Mouse (Mus musculus): ENCODE results near the gene Nfe2l3. TPM values are rescaled to one million over a fixed set of nuclear protein-coding genes. Genes with fewer than 3 reads are reported as not detected.

Gene Nfe2l3
- polyA plus RNA-seq, 1 experiment from 2014 or later, result 6.0 TPM

GRCm38 (mm10) chr6:51459313-51460020 is 27.0 kb downstream of the Nfe2l3 start:
- Histone ChIP-seq H3K4me2 (ENCODE audit: low read length) (no peak overlapping the region), H3K36me3 (ENCODE audit: control insufficient read depth, insufficient read depth, low read length) (peaks cover 41% of the 10 kb centered on the region), H3K4me1 (ENCODE audit: control insufficient read depth, insufficient read depth, low read depth, low read length) (peaks cover 2% of the 10 kb centered on the region; the same call in 1 of the 2 replicates), H3K9ac (ENCODE audit: low read depth, low read length) (no peak overlapping the region), H3K9me3 (ENCODE audit: control insufficient read depth, low read length) (no peaks in the 10 kb centered on the region), H3K27me3 (replicated peaks; ENCODE audit: control insufficient read depth, insufficient read depth, low read length) (no peaks in the 10 kb centered on the region), H3K4me3 (ENCODE audit: low read length) (no peak overlapping the region), H3K27ac (ENCODE audit: low read depth, low read length) (no peak overlapping the region)
- WGBS, result 37% methylated on average over 5 of the region's 5 CpGs
- peak; percentile 62 for ATAC-seq

DNA sequence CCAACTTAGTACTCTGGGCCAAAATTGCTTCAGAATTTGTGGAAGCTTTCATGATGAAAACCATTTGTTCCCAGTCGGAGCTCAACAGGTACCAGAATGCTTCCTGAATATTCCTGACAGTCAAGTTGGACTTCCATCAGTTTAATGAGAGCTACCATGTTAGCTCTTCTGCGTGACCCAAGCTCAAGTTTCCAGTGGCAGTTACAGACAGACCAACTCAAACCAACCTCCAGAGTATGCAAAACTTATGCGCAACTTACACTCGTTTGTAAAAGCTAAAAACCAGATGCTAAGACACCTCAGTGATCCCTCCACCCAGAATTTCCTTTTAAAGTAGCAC is 27.5 kb downstream of the Nfe2l3 start:
- 77% methylated on average over 4 of the region's 4 CpGs for WGBS
- peaks cover 43% of the 10 kb centered on the region for H3K36me3 ChIP-seq (ENCODE audit: control insufficient read depth, insufficient read depth, low read length)
- ATAC-seq, result no peak
- no peak overlapping the region for H3K27ac ChIP-seq (ENCODE audit: low read depth, low read length)
- H3K27me3 ChIP-seq (replicated peaks; ENCODE audit: control insufficient read depth, insufficient read depth, low read length), result no peaks in the 10 kb centered on the region
- H3K4me2 ChIP-seq (ENCODE audit: low read length), result no peak overlapping the region
- H3K4me3 ChIP-seq (ENCODE audit: low read length), result no peak overlapping the region
- H3K9me3 ChIP-seq (ENCODE audit: control insufficient read depth, low read length), result no peaks in the 10 kb centered on the region
- peaks cover 3% of the 10 kb centered on the region; the same call in 1 of the 2 replicates for H3K4me1 ChIP-seq (ENCODE audit: control insufficient read depth, insufficient read depth, low read depth, low read length)
- H3K9ac ChIP-seq (ENCODE audit: low read depth, low read length), result no peak overlapping the region

DNA sequence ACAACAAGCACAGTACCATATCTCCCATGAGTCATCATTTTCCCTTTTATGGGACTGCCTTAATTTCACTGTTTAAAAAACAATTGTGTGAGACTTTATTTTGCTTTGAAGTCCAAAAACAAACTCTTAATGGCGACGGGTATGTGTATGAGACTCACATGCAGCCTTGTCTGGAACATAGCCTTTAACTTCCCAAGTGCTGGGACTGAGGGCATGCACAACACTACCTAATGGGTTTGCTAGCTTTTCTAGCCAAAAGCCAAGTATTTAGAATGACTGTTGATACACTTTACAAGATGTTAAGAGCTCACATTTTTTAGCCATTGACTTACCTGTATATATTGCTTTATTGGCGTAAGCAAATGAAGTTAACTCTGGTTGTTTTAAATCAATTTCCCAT is 27.9 kb downstream of the Nfe2l3 start:
- Histone ChIP-seq H3K27ac (ENCODE audit: low read depth, low read length) (no peak overlapping the region), H3K9ac (ENCODE audit: low read depth, low read length) (no peak overlapping the region), H3K4me1 (ENCODE audit: control insufficient read depth, insufficient read depth, low read depth, low read length) (peaks cover 4% of the 10 kb centered on the region; the same call in 1 of the 2 replicates), H3K4me3 (ENCODE audit: low read length) (no peak overlapping the region), H3K27me3 (replicated peaks; ENCODE audit: control insufficient read depth, insufficient read depth, low read length) (no peaks in the 10 kb centered on the region), H3K9me3 (ENCODE audit: control insufficient read depth, low read length) (no peaks in the 10 kb centered on the region), H3K4me2 (ENCODE audit: low read length) (no peak overlapping the region), H3K36me3 (ENCODE audit: control insufficient read depth, insufficient read depth, low read length) (peaks cover 43% of the 10 kb centered on the region)
- 76% methylated on average over 3 of the region's 3 CpGs for WGBS
- no peak for ATAC-seq

DNA sequence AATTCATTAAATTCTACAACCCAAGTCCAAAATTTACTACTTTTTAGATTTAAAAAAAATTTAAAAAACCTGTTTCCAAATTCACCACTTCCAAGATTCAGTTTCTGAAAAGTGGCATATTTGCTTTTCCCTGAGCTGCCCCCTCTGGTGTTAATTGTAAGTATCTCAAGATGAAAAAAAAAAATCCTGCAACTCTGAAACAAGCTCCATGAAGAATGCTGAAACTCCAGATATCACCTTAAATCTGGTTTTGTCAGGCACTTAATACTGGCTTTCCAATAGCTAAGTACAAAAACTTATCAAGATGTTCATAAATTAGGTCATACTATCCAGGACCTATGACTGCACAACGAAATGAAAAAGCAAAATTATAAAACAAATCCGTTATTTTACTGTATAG is 35.2 kb downstream of the Nfe2l3 start:
- ATAC-seq, result no peak
- H3K36me3 ChIP-seq (ENCODE audit: control insufficient read depth, insufficient read depth, low read length), result peaks cover 22% of the 10 kb centered on the region
- H3K27me3 ChIP-seq (replicated peaks; ENCODE audit: control insufficient read depth, insufficient read depth, low read length), result no peaks in the 10 kb centered on the region
- H3K9me3 ChIP-seq (ENCODE audit: control insufficient read depth, low read length), result no peaks in the 10 kb centered on the region
- H3K4me3 ChIP-seq (ENCODE audit: low read length), result peak overlapping the region; percentile 54
- H3K4me1 ChIP-seq (ENCODE audit: control insufficient read depth, insufficient read depth, low read depth, low read length), result peaks cover 31% of the 10 kb centered on the region
- WGBS, result 2% methylated on average over 2 of the region's 2 CpGs
- no peak overlapping the region for H3K9ac ChIP-seq (ENCODE audit: low read depth, low read length)
- peak overlapping the region; percentile 65 for H3K4me2 ChIP-seq (ENCODE audit: low read length)
- H3K27ac ChIP-seq (ENCODE audit: low read depth, low read length), result no peak overlapping the region

DNA sequence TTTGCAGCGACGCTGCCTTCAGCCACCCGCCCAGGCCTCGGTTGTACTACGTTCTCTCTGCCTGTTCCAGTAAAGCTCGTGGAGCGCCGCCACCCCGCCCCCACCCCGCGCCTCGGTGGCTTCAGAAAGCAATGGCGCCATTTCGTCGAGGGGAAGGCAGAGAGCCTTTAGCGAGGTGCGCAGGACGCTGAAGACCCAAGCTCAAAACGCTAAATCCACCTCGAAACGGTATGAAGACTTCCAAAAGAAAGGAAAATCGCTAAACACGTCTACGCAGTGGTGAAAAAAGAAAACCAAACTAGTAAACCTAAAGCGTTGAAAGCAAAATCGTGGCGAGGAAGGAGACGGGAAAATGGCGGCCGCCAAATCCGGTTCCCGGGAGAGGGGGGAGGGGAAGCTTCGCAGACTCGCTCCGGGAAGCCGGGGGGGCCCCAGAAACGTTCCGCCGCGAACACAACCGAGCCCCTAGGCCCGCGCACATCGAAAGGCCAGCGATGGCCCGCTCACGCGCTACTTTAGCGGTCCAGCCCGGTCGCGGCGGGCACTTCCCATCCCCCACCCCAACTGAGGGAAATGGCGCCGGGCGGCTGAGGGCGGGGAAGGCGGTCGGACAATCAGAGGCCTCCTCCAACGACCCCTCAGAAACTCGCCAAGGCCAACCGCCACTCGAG is 36.6 kb downstream of the Nfe2l3 start:
- WGBS, result under 1% methylated on average over 63 of the region's 63 CpGs
- peak overlapping the region; percentile 54 for H3K4me3 ChIP-seq (ENCODE audit: low read length)
- peaks cover 37% of the 10 kb centered on the region for H3K4me1 ChIP-seq (ENCODE audit: control insufficient read depth, insufficient read depth, low read depth, low read length)
- peaks cover 13% of the 10 kb centered on the region for H3K36me3 ChIP-seq (ENCODE audit: control insufficient read depth, insufficient read depth, low read length)
- H3K9me3 ChIP-seq (ENCODE audit: control insufficient read depth, low read length), result no peaks in the 10 kb centered on the region
- peak overlapping the region; percentile 65 for H3K4me2 ChIP-seq (ENCODE audit: low read length)
- H3K9ac ChIP-seq (ENCODE audit: low read depth, low read length), result peak overlapping the region; percentile 80
- peak; percentile 18; the same call in 1 of the 2 replicates for ATAC-seq
- H3K27me3 ChIP-seq (replicated peaks; ENCODE audit: control insufficient read depth, insufficient read depth, low read length), result no peaks in the 10 kb centered on the region
- H3K27ac ChIP-seq (ENCODE audit: low read depth, low read length), result peak overlapping the region; percentile 100

GRCm38 (mm10) chr6:51469715-51470310 is 37.3 kb downstream of the Nfe2l3 start, which contains the start of gene Hnrnpa2b1:
Gene Hnrnpa2b1, minus strand, starts transcription at chr6:51469894.
- peak within 1 kb of the TSS; percentile 54 for H3K4me3 ChIP-seq (ENCODE audit: low read length)
- H3K9me3 ChIP-seq (ENCODE audit: control insufficient read depth, low read length), result no peaks in the 10 kb centered on the region
- H3K27me3 ChIP-seq (replicated peaks; ENCODE audit: control insufficient read depth, insufficient read depth, low read length), result no peaks in the 10 kb centered on the region
- peaks cover 8% of the 10 kb centered on the region for H3K36me3 ChIP-seq (ENCODE audit: control insufficient read depth, insufficient read depth, low read length)
- peak within 1 kb of the TSS; percentile 65 for H3K4me2 ChIP-seq (ENCODE audit: low read length)
- under 1% methylated on average over 58 of the region's 63 CpGs for WGBS
- peak within 1 kb of the TSS; percentile 98 for H3K9ac ChIP-seq (ENCODE audit: low read depth, low read length)
- ATAC-seq, result peak; percentile 94
- peak within 1 kb of the TSS; percentile 100 for H3K27ac ChIP-seq (ENCODE audit: low read depth, low read length)
- peaks cover 37% of the 10 kb centered on the region for H3K4me1 ChIP-seq (ENCODE audit: control insufficient read depth, insufficient read depth, low read depth, low read length)

DNA sequence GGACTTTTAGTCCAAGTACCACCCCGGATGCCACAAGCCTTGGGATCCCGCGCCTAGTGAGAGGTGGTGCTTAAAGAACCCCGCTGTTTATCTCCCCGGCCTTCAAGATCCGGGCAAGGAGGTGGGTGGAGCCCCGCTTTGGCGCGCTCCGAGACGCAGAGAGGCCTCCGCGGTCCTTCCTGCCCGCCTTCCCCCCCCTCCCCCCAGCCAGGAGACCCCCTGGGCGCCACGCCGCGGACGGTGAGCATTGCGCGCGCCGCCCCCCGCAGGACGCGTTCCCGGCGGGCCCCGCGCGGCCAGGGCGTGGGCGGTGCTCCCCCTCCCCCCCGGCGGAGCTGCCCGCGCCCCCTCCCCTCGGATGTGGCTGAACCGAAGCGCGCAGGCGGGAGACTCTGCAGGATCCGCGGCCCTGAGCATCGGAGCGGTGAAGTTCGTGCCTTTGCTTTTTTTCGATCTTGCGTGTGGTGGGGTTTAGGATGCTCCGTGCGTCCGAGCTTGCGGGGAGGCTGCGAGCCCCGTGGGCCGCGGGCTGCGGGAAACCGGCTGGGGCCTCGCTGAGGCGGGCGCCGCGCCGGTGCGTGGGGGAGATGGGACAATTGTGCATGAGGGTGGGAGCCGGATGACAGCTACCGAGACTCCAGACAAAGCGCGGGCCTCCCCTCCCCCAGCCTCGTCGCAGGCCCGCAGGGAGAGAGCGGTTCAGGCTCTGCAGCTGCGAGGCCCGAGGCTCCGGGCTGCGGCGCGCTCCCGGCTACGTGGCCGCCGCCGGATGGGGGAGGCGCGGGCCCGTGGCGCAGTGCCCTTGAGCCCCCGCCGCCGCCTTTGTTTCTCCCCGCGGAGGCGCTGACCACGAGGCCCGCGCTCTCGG is 38.1 kb downstream of the Nfe2l3 start, which contains the start of gene Cbx3:
Cbx3 (plus strand) TSS at position 50 of the 868 bp plus-strand sequence.
- Histone ChIP-seq H3K9ac (ENCODE audit: low read depth, low read length) (peak within 1 kb of the TSS; percentile 98), H3K9me3 (ENCODE audit: control insufficient read depth, low read length) (no peaks in the 10 kb centered on the region), H3K4me3 (ENCODE audit: low read length) (peak within 1 kb of the TSS; percentile 54), H3K4me1 (ENCODE audit: control insufficient read depth, insufficient read depth, low read depth, low read length) (peaks cover 33% of the 10 kb centered on the region), H3K4me2 (ENCODE audit: low read length) (peak within 1 kb of the TSS; percentile 56), H3K27me3 (replicated peaks; ENCODE audit: control insufficient read depth, insufficient read depth, low read length) (no peaks in the 10 kb centered on the region), H3K27ac (ENCODE audit: low read depth, low read length) (peak within 1 kb of the TSS; percentile 100), H3K36me3 (ENCODE audit: control insufficient read depth, insufficient read depth, low read length) (peaks cover 9% of the 10 kb centered on the region)
- WGBS, result under 1% methylated on average over 80 of the region's 99 CpGs
- ATAC-seq, result peak; percentile 85

DNA sequence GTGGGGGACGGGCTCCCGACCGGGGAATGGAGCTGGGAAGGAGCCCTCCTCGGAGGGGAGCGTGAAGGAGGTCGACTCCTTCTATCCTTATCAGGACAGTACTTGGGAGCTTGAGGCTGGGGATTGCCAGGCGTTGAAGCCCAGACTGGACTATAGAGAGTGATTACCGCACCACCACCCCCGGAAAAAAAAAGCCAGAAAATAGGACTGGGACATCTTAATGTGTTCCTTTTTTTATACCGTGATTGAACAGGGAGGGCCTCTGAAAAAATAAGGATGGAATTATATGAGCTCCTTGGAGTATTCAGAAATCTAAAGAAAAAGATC is 38.7 kb downstream of the Nfe2l3 start:
- Histone ChIP-seq H3K9ac (ENCODE audit: low read depth, low read length) (peak overlapping the region; percentile 98), H3K4me2 (ENCODE audit: low read length) (peak overlapping the region; percentile 56), H3K4me1 (ENCODE audit: control insufficient read depth, insufficient read depth, low read depth, low read length) (peaks cover 27% of the 10 kb centered on the region), H3K36me3 (ENCODE audit: control insufficient read depth, insufficient read depth, low read length) (peaks cover 6% of the 10 kb centered on the region), H3K27ac (ENCODE audit: low read depth, low read length) (peak overlapping the region; percentile 100), H3K27me3 (replicated peaks; ENCODE audit: control insufficient read depth, insufficient read depth, low read length) (no peaks in the 10 kb centered on the region), H3K9me3 (ENCODE audit: control insufficient read depth, low read length) (no peaks in the 10 kb centered on the region), H3K4me3 (ENCODE audit: low read length) (peak overlapping the region; percentile 54)
- 2% methylated on average over 10 of the region's 10 CpGs for WGBS
- no peak; the same call in 1 of the 2 replicates for ATAC-seq
